Mouse (Mus musculus): Measurements from ENCODE around the gene Bicra. TPM values are rescaled to one million over a fixed set of nuclear protein-coding genes. Genes with fewer than 3 reads are reported as not detected.
A peak's percentile ranks its signal among the peaks of the same experiment; 100 is the strongest.

Gene Bicra
- total and polyA plus RNA-seq, 3 experiments: 0.32 to 10.2 (median 2.2) TPM

- TF ChIP-seq KAT2A (IDR thresholded peaks at IDR 0.05; ENCODE audit: insufficient replicate concordance, low read length): peak; percentile 79; the same call in 1 of the 2 replicates
- no peak for TF ChIP-seq PAX5 (IDR thresholded peaks at IDR 0.05; ENCODE audit: low read length)
- no peak for TF ChIP-seq ZC3H11A (IDR thresholded peaks at IDR 0.05; ENCODE audit: low read depth, low read length)
- TF ChIP-seq CHD1 (IDR thresholded peaks at IDR 0.05; ENCODE audit: low read depth, low read length): no peak
- peak; percentile 60 for TF ChIP-seq ETS1 (conservative IDR thresholded peaks at IDR 0.05; ENCODE audit: low read depth, low read length)
- no peak for TF ChIP-seq JUN (IDR thresholded peaks at IDR 0.05; ENCODE audit: insufficient read depth, low read depth, low read length)
- TF ChIP-seq JUND (conservative IDR thresholded peaks at IDR 0.05; ENCODE audit: low read depth, low read length): no peak
- TF ChIP-seq MXI1 (IDR thresholded peaks at IDR 0.05; ENCODE audit: low read depth, low read length): peak; percentile 89
- no peak for TF ChIP-seq RAD21 (IDR thresholded peaks at IDR 0.05; ENCODE audit: low read depth, low read length)
- TF ChIP-seq ZMIZ1 (IDR thresholded peaks at IDR 0.05; ENCODE audit: low read depth, low read length): peak; percentile 54
- TF ChIP-seq BHLHE40 (IDR thresholded peaks at IDR 0.05; ENCODE audit: low read depth, low read length): peak; percentile 92
- peak; percentile 80; the same call in 1 of the 2 replicates for TF ChIP-seq MYC (IDR thresholded peaks at IDR 0.05; ENCODE audit: low read depth, low read length)
- peak; percentile 80 for TF ChIP-seq POLR2A (IDR thresholded peaks at IDR 0.05; ENCODE audit: low read depth, low read length)
- TF ChIP-seq ZKSCAN1 (IDR thresholded peaks at IDR 0.05; ENCODE audit: borderline replicate concordance, low read depth, low read length): no peak
- TF ChIP-seq USF2 (conservative IDR thresholded peaks at IDR 0.05; ENCODE audit: low read depth, low read length): no peak
- TF ChIP-seq TCF12 (IDR thresholded peaks at IDR 0.05; ENCODE audit: low read depth, low read length): peak; percentile 92
- TF ChIP-seq EP300 (IDR thresholded peaks at IDR 0.05; ENCODE audit: low read length): no peak
- no peak for TF ChIP-seq RCOR1 (conservative IDR thresholded peaks at IDR 0.05; ENCODE audit: low read depth, low read length)
- no peak for TF ChIP-seq MAFK (IDR thresholded peaks at IDR 0.05; ENCODE audit: insufficient replicate concordance, low read length)
- peak; percentile 32; the same call in 1 of the 2 replicates for TF ChIP-seq E2F4 (IDR thresholded peaks at IDR 0.05; ENCODE audit: insufficient replicate concordance, low read depth, low read length)
- TF ChIP-seq ZNF384 (IDR thresholded peaks at IDR 0.05; ENCODE audit: low read depth, low read length): no peak
These were observed 101.8 kb downstream of the Bicra start, which contains the start of gene Nop53 (continued) for GRCm38 (mm10) chr7:15945721-15946536.

- Histone ChIP-seq H3K4me3 (replicated peaks in 1 of 3; ENCODE audit: low read depth in 2 of 3, low read length in 2 of 3, poor library complexity in 1 of 3) (peak overlapping the region; percentile 67 to 96 (median 68)), H3K36me3 (replicated peaks in 1 of 2; ENCODE audit: control insufficient read depth in 1 of 2, insufficient read depth in 1 of 2, low read length in 1 of 2) (peaks cover 44 to 50% of the 10 kb centered on the region in 2 experiments), H3K9ac (ENCODE audit: insufficient read depth, low read depth) (peak overlapping the region; percentile 79), H3K4me2 (ENCODE audit: insufficient read depth, low read depth, poor library complexity, severe bottlenecking) (peak overlapping the region; percentile 92), H3K27ac (ENCODE audit: insufficient read depth, low read depth) (no peak overlapping the region), H3K9me3 (replicated peaks; ENCODE audit: low read length) (no peaks in the 10 kb centered on the region), H3K27me3 (replicated peaks) (no peaks in the 10 kb centered on the region), H3K79me2 (replicated peaks; ENCODE audit: control insufficient read depth, extremely low read depth, insufficient read depth, poor library complexity, severe bottlenecking) (peaks cover 28% of the 10 kb centered on the region), H3K4me1 (ENCODE audit: control insufficient read depth in 1 of 2, insufficient read depth in 2 of 2) (peaks cover 16 to 47% of the 10 kb centered on the region in 2 experiments)
- dilution Hi-C loops (cut with MboI; ENCODE audit: extremely low pct_ligation_motif_present, extremely low pct_unique_long_range_greater_than_20kb, low sequenced_read_pairs): no loop called here
- TF ChIP-seq IRF4 (IDR thresholded peaks at IDR 0.05; ENCODE audit: low read depth, low read length) (no peak), RAD21 (IDR thresholded peaks at IDR 0.05; ENCODE audit: low read depth, low read length) (no peak), GABPA (IDR thresholded peaks at IDR 0.05; ENCODE audit: insufficient replicate concordance, low read depth, low read length) (no peak), MYC (IDR thresholded peaks at IDR 0.05; ENCODE audit: low read depth, low read length) (no peak), PAX5 (IDR thresholded peaks at IDR 0.05; ENCODE audit: low read length) (no peak), EP300 (IDR thresholded peaks at IDR 0.05; ENCODE audit: low read length) (no peak), UBTF (IDR thresholded peaks at IDR 0.05; ENCODE audit: low read depth, low read length) (no peak), KAT2A (IDR thresholded peaks at IDR 0.05; ENCODE audit: insufficient replicate concordance, low read length) (no peak), ZC3H11A (IDR thresholded peaks at IDR 0.05; ENCODE audit: low read depth, low read length) (no peak), CTCF (conservative IDR thresholded peaks at IDR 0.05 in 1 of 2, IDR thresholded peaks at IDR 0.05 in 1 of 2; ENCODE audit: low read depth in 2 of 2, low read length in 2 of 2) (no peak), ZKSCAN1 (IDR thresholded peaks at IDR 0.05; ENCODE audit: borderline replicate concordance, low read depth, low read length) (no peak), NELFE (IDR thresholded peaks at IDR 0.05; ENCODE audit: low read depth, low read length) (no peak), CHD1 (IDR thresholded peaks at IDR 0.05; ENCODE audit: low read depth, low read length) (no peak)
- no peak for DNase-seq (ENCODE audit: extremely low read depth)
- in situ Hi-C loops (cut with MboI; ENCODE audit: low pct_ligation_motif_present, low pct_unique_long_range_greater_than_20kb, low sequenced_read_pairs): loop anchor here (25.0 kb wide), 1 partner anchor 842 kb away; the partner anchor contains the start of gene Slc1a5
These were observed 102.5 kb downstream of the Bicra start for GRCm38 (mm10) chr7:15945211-15945610.
